Mouse (Mus musculus) heart, postnatal 25 days (tissue): Measurements from ENCODE around the gene Orai2. TPM values are rescaled to one million over a fixed set of nuclear protein-coding genes. Genes with fewer than 3 reads are reported as not detected.

ENCODE experiments used
- microRNA-seq: library from miRNA; unstranded; fragments of <30 nt; microRNA quantifications from one replicate; pipeline ENCODE4 v1.2.0, GENCODE M21; 2022
- total RNA-seq, 2 experiments: library from RNA; stranded (reverse); gene quantifications; 2 replicates each; pipeline ENCODE4 v1.2.3; 2021

The Orai2 gene
- total RNA-seq, 2 experiments from 2014 or later = 0.87 to 1.2 TPM

Small RNAs within 50 kb of the gene (microRNA-seq; reads per million reads assigned to microRNA genes)
- gene Mir7035 = 1.1 reads per million

Other genes starting within 250 kb of the Orai2 start
- 100 to 1,000 TPM; 285 to 296 TPM for gene Ywhag, start 236.1 kb downstream of the Orai2 start, total RNA-seq
- gene Ssc4d, start 196.2 kb downstream of the Orai2 start, total RNA-seq = under 1 TPM; 0.28 to 0.68 TPM
- not detected for gene Zp3, start 190.6 kb downstream of the Orai2 start, total RNA-seq
- gene Dtx2, start 175.9 kb downstream of the Orai2 start, total RNA-seq = 1 to 10 TPM; 7.9 to 8.4 TPM
- gene Upk3b, start 132.2 kb downstream of the Orai2 start, total RNA-seq = 10 to 100 TPM; 20.0 to 28.8 TPM
- gene Upk3bl, start 116.2 kb downstream of the Orai2 start, total RNA-seq = not detected
- 1 to 10 TPM; 6.5 to 7.2 TPM for gene Rasa4, start 86.8 kb downstream of the Orai2 start, total RNA-seq
- gene Polr2j, start 54.1 kb downstream of the Orai2 start, total RNA-seq = 10 to 100 TPM; 64.4 to 71.9 TPM
- gene Lrwd1, start 34.6 kb downstream of the Orai2 start, total RNA-seq = 1 to 10 TPM; 5.0 to 6.3 TPM
- 1 to 10 TPM; 5.3 to 6.0 TPM for gene Alkbh4, start 34.6 kb downstream of the Orai2 start, total RNA-seq
- gene Prkrip1, start 28.2 kb upstream of the Orai2 start, total RNA-seq = 10 to 100 TPM; 17.3 to 20.9 TPM
- under 1 TPM; 0.62 to 0.75 TPM for gene Sh2b2, start 75.8 kb upstream of the Orai2 start, total RNA-seq